Mouse (Mus musculus) limb, embryonic 13.5 days (tissue): ENCODE measurements around the gene Bin2. TPM values are rescaled to one million over a fixed set of nuclear protein-coding genes. Genes with fewer than 3 reads are reported as not detected.
"Not testable (repeated sequence)": the region's sequence is repeated elsewhere in the genome, so short reads cannot be mapped to it uniquely, and the experiment has no call there.

Source experiments
- ATAC-seq: fragments of 200-750 bp; cut with Nextera tagmentation; 2 replicates; pipeline ENCODE4 v1.8.0; 2017; ENCODE audit warnings: low read depth, moderate number of reproducible peaks, moderate TSS enrichment; ENCODE audit not compliant: low FRiP score
- H3K27ac ChIP-seq: fragments of 300-500 bp; sonication (generic); 2 replicates; pipeline ENCODE4 v1.5.1; 2015; ENCODE audit warnings: inconsistent platforms, mild to moderate bottlenecking, moderate library complexity
- H3K27me3 ChIP-seq: fragments of 300-500 bp; sonication (generic); 2 replicates; pipeline ENCODE4 v1.6.1; 2015; ENCODE audit warnings: mild to moderate bottlenecking, inconsistent platforms
- H3K36me3 ChIP-seq: fragments of 300-500 bp; sonication (generic); 2 replicates; pipeline ENCODE4 v1.6.1; 2015; ENCODE audit warnings: inconsistent platforms, mild to moderate bottlenecking, moderate library complexity
- H3K4me1 ChIP-seq: fragments of 300-500 bp; sonication (generic); 2 replicates; pipeline ENCODE4 v1.6.1; 2015; ENCODE audit warnings: inconsistent platforms
- H3K4me2 ChIP-seq: fragments of 300-500 bp; sonication (generic); replicated peaks from 2 replicates; pipeline ENCODE4 v1.6.1; 2015; ENCODE audit warnings: inconsistent platforms, mild to moderate bottlenecking, moderate library complexity
- H3K4me3 ChIP-seq: fragments of 300-500 bp; sonication (generic); 2 replicates; pipeline ENCODE4 v1.5.1; 2015; ENCODE audit warnings: moderate library complexity, mild to moderate bottlenecking, inconsistent platforms
- H3K9ac ChIP-seq: fragments of 300-500 bp; sonication (generic); 2 replicates; pipeline ENCODE4 v1.6.1; 2015; ENCODE audit warnings: mild to moderate bottlenecking, inconsistent platforms
- H3K9me3 ChIP-seq: fragments of 300-500 bp; sonication (generic); 2 replicates; pipeline ENCODE4 v1.6.1; 2016; ENCODE audit warnings: inconsistent platforms
- WGBS: fragments of 180-500 bp; shearing (Covaris S2); methylation state at CpG from one replicate; pipeline ENCODE4 v1.1.7; 2015; 5-methylcytosine and 5-hydroxymethylcytosine counted together
- polyA plus RNA-seq: library from polyadenylated mRNA; unstranded; fragments of >200 nt; fragmentation: Nextera tagmentation; extraction: Ambion mirVana; gene quantifications from 2 replicates; pipeline ENCODE4 v1.2.1, GENCODE M21; 2015

The Bin2 gene
- polyA plus RNA-seq, 1 experiment from 2014 or later, result 2.4 TPM

DNA sequence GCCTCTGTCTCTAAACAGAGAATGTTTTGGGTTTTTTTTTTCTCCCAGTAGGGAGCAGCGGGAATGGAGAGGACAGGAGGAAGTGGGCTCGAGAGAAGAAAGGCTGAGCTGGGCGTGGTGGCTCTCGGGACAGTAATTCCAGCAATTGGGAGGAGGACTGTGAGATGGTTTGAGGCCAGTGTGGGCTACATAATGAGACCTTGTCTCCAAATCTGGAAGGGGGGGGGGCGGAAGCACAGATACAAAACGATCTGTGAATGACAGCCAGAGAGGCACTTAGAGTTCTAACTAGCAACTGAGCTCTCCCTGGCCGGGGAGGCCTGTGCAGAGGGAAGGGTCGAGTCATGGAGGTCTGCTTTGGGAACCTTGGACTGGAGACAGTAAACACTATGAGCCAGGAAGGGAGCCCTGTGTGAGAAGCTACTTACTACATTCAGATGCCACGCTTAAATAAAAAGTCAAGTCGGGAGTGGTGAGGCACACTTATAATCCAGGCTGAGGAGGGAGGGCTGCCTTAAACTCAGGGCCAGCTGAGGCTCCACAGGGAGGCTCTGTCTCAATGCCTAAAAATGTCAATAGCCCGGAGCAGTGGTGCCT, 41.5 kb downstream of the Bin2 start:
- ATAC-seq, result no peak
- Histone ChIP-seq H3K4me2 (peak overlapping the region; percentile 34), H3K27me3 (peaks cover 10% of the 10 kb centered on the region; the same call in 1 of the 2 replicates), H3K4me1 (peaks cover 11% of the 10 kb centered on the region), H3K4me3 (no peak overlapping the region), H3K36me3 (no peaks in the 10 kb centered on the region), H3K9me3 (no peaks in the 10 kb centered on the region), H3K9ac (0 out of 2 replicates have a peak overlapping the region, but pooled peaks have one; percentile 13), H3K27ac (peak overlapping the region; percentile 52; the same call in 1 of the 2 replicates)
- WGBS, result 7% methylated on average over 11 of the region's 11 CpGs

DNA sequence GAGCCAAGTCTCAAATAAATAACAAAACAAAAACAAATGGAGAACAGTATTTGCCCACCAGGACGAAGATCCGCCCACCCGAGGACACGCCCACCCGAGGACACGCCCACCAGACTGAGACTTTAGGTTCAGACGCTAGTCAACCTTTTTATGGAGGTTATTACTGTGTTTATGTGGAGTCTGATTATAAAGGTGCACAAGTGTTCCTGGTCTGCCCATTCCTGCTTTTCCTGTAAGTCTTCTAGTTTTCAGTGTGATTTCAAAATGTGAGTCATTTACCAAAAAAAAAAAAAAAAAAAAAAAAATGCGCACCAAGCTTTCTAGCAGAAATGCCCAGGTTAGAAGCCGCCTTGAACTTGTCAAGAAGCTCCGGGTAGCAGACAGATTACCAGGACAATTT, 42.1 kb downstream of the Bin2 start:
- ATAC-seq, result no peak
- peak overlapping the region; percentile 52; the same call in 1 of the 2 replicates for H3K27ac ChIP-seq
- 14% methylated on average over 10 of the region's 10 CpGs for WGBS

DNA sequence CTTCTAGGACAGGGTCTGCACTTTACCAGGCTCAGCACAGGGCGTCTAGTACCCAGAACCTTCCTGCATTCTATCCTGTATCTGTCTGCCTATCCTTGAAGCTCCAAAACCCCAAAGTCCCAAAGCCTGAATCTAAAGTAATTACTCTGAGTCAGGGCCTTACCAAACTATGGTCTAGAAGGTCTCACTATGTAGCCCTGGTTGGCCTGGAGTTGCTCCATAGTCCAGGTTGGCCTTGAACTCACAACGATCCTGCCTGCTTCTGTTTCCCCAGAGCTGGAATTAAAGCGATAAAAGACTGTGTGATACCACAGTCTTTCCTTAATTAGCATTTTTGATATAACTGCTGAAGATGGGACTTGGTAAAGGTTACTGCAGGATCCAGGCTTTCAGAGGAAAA, 44.9 kb downstream of the Bin2 start:
- Histone ChIP-seq H3K4me2 (no peak overlapping the region), H3K9ac (no peak overlapping the region), H3K9me3 (no peaks in the 10 kb centered on the region), H3K4me1 (peaks cover 11% of the 10 kb centered on the region), H3K27ac (no peak overlapping the region), H3K36me3 (peaks cover 15% of the 10 kb centered on the region), H3K27me3 (no peaks in the 10 kb centered on the region), H3K4me3 (no peak overlapping the region)
- ATAC-seq, result no peak
- 92% methylated on average over 3 of the region's 3 CpGs for WGBS

More for the DNA sequence above, 42.1 kb downstream of the Bin2 start:
- no peaks in the 10 kb centered on the region for H3K36me3 ChIP-seq
- no peak overlapping the region for H3K4me3 ChIP-seq
- H3K4me2 ChIP-seq, result peak overlapping the region; percentile 34
- no peak overlapping the region for H3K9ac ChIP-seq
- H3K4me1 ChIP-seq, result peaks cover 11% of the 10 kb centered on the region
- H3K9me3 ChIP-seq, result no peaks in the 10 kb centered on the region
- H3K27me3 ChIP-seq, result 0 out of 2 replicates have a peak, but pooled peaks cover 5% of the 10 kb centered on the region

DNA sequence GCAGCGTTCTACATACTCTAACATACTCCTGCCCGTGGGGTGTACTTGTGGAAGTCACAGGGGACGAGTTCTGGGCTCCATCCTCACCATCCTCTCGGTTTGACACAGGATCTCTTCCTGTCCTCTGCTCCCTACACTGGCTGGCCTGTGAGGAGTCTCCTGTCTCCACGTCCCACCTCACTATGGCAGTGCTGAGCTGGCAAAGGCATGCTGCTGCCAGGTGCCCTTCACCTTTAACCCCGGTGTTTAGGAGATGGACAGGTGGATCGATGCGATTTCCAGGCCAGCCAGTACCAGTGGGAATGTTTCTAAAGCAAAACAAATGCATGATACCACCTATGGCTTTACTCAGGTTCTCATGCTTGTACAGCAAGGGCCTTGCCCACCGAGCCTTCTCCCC, 45.6 kb downstream of the Bin2 start:
- Histone ChIP-seq H3K4me2 (no peak overlapping the region), H3K27ac (no peak overlapping the region), H3K9me3 (no peaks in the 10 kb centered on the region), H3K27me3 (no peaks in the 10 kb centered on the region), H3K36me3 (peaks cover 22% of the 10 kb centered on the region), H3K4me3 (no peak overlapping the region), H3K9ac (no peak overlapping the region), H3K4me1 (peaks cover 11% of the 10 kb centered on the region)
- WGBS, result 86% methylated on average over 9 of the region's 9 CpGs
- ATAC-seq, result no peak

DNA sequence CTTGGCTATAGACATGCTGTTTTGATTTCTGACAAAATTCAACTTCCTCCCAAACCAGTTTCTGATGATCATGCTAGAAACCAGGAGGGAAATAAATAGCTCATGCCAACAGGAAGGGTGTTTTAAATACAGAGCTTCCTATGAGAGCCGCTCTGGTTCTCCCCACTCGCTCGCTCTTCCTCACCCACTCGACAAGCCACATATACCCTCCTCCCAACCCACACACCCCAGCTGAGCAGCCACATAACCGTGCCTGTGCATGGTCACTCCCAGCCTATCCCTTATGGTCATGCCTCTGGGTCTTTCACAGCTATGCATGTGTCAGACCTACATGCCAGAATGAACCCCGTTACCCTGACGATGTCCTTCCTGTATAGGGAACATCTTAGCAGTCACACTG, 47.2 kb downstream of the Bin2 start:
- no peaks in the 10 kb centered on the region for H3K4me1 ChIP-seq

GRCm38 (mm10) chr15:100621671-100622070, 47.7 kb downstream of the Bin2 start:
- WGBS, result 68% methylated on average over 9 of the region's 9 CpGs
- not testable (repeated sequence) for H3K27me3 ChIP-seq, H3K9ac ChIP-seq, H3K9me3 ChIP-seq, H3K4me1 ChIP-seq, H3K4me3 ChIP-seq, H3K27ac ChIP-seq, H3K4me2 ChIP-seq, ATAC-seq
- peaks cover 35% of the 10 kb centered on the region for H3K36me3 ChIP-seq

More for the DNA sequence above, 47.2 kb downstream of the Bin2 start:
- Histone ChIP-seq H3K27me3 (no peaks in the 10 kb centered on the region), H3K9ac (no peak overlapping the region), H3K4me3 (no peak overlapping the region), H3K27ac (no peak overlapping the region), H3K4me2 (no peak overlapping the region), H3K9me3 (no peaks in the 10 kb centered on the region), H3K36me3 (peaks cover 35% of the 10 kb centered on the region)
- WGBS, result 85% methylated on average over 7 of the region's 7 CpGs
- ATAC-seq, result no peak

DNA sequence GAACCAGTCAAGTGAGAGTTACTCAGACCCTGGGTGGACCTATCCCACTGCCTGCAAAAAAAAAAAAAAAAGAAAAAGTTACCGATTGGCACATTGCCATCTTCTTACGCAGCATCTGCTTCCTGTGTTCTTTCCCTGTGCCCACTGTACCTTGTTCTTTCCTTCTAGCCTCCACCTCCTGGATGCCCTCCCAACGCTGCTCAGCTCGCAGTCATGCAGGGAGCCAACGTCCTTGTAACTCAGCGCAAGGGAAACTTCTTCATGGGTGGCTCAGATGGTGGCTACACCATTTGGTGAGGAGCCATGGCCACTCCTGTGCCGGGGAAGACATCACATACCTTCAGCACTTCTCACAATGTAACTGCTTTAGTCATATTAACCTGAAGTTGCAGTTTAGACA, 50.2 kb downstream of the Bin2 start:
- H3K9me3 ChIP-seq, result no peaks in the 10 kb centered on the region
- H3K4me1 ChIP-seq, result peaks cover 11% of the 10 kb centered on the region
- no peak overlapping the region for H3K4me3 ChIP-seq
- WGBS, result 83% methylated on average over 7 of the region's 7 CpGs
- H3K27me3 ChIP-seq, result no peaks in the 10 kb centered on the region
- H3K27ac ChIP-seq, result no peak overlapping the region
- H3K9ac ChIP-seq, result no peak overlapping the region
- H3K4me2 ChIP-seq, result no peak overlapping the region
- ATAC-seq, result no peak
- H3K36me3 ChIP-seq, result peaks cover 35% of the 10 kb centered on the region

GRCm38 (mm10) chr15:100616221-100616620, 53.1 kb downstream of the Bin2 start:
- ATAC-seq, result peak; percentile 10; the same call in 1 of the 2 replicates
- under 1% methylated on average over 19 of the region's 19 CpGs for WGBS

DNA sequence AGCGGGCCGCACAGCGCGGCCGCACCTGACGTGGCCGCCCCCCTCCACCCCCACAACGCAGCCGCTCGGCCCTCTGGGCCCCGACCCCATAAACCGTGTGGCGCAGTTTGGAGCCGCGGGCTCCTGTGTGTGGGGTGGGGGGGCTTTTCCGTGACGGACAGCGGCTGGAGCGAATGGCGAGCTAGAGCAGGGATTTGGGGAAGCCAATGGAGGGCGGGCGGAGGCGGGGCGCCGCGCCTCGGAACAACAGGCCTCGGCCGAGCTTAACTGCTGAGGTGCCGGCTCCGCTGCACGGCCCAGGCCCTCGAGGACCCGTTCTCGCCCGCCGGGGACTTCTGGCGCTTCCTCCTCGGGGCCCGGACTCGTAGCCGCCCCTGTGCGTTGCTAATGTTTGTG, 53.5 kb downstream of the Bin2 start:
- 0% methylated on average over 41 of the region's 43 CpGs for WGBS
- ATAC-seq, result peak; percentile 88
- Histone ChIP-seq H3K9me3 (no peaks in the 10 kb centered on the region), H3K27ac (peak overlapping the region; percentile 91), H3K4me3 (peak overlapping the region; percentile 69), H3K4me2 (peak overlapping the region; percentile 75), H3K36me3 (peaks cover 33% of the 10 kb centered on the region), H3K4me1 (peaks cover 20% of the 10 kb centered on the region), H3K9ac (peak overlapping the region; percentile 85), H3K27me3 (peaks cover 6% of the 10 kb centered on the region; the same call in 1 of the 2 replicates)

More at GRCm38 (mm10) chr15:100616221-100616620, 53.1 kb downstream of the Bin2 start:
- peaks cover 35% of the 10 kb centered on the region for H3K36me3 ChIP-seq
- H3K27ac ChIP-seq, result peak overlapping the region; percentile 91
- peak overlapping the region; percentile 75 for H3K4me2 ChIP-seq
- peaks cover 20% of the 10 kb centered on the region for H3K4me1 ChIP-seq
- peak overlapping the region; percentile 69 for H3K4me3 ChIP-seq
- peaks cover 6% of the 10 kb centered on the region; the same call in 1 of the 2 replicates for H3K27me3 ChIP-seq
- peak overlapping the region; percentile 85 for H3K9ac ChIP-seq
- H3K9me3 ChIP-seq, result no peaks in the 10 kb centered on the region

- H3K4me1 ChIP-seq, result peaks cover 20% of the 10 kb centered on the region
- peak; percentile 90 for ATAC-seq
- H3K9me3 ChIP-seq, result no peaks in the 10 kb centered on the region
- peak within 1 kb of the TSS; percentile 85 for H3K9ac ChIP-seq
- peaks cover 6% of the 10 kb centered on the region; the same call in 1 of the 2 replicates for H3K27me3 ChIP-seq
- H3K36me3 ChIP-seq, result peaks cover 28% of the 10 kb centered on the region
- peak within 1 kb of the TSS; percentile 69 for H3K4me3 ChIP-seq
- peak within 1 kb of the TSS; percentile 91 for H3K27ac ChIP-seq
- under 1% methylated on average over 94 of the region's 99 CpGs for WGBS
- peak within 1 kb of the TSS; percentile 75 for H3K4me2 ChIP-seq
Observed at GRCm38 (mm10) chr15:100614996-100615824, 54.1 kb downstream of the Bin2 start, which contains the start of gene Dazap2. Gene Dazap2 (plus strand): TSS chr15:100615349.

GRCm38 (mm10) chr15:100614218-100614995, 54.9 kb downstream of the Bin2 start:
- H3K4me2 ChIP-seq, result peak overlapping the region; percentile 70
- H3K9ac ChIP-seq, result peak overlapping the region; percentile 65
- H3K27ac ChIP-seq, result peak overlapping the region; percentile 6; the same call in 1 of the 2 replicates
- ATAC-seq, result peak; percentile 0; the same call in 1 of the 2 replicates
- H3K36me3 ChIP-seq, result peaks cover 20% of the 10 kb centered on the region
- no peaks in the 10 kb centered on the region for H3K9me3 ChIP-seq
- H3K4me3 ChIP-seq, result peak overlapping the region; percentile 69
- peaks cover 13% of the 10 kb centered on the region for H3K27me3 ChIP-seq
- H3K4me1 ChIP-seq, result peaks cover 20% of the 10 kb centered on the region
- WGBS, result 12% methylated on average over 43 of the region's 43 CpGs
